Mouse (Mus musculus) left cerebral cortex, adult 11 months (tissue): ENCODE data around the gene Use1.
"Not testable (repeated sequence)": the region's sequence is repeated elsewhere in the genome, so short reads cannot be mapped to it uniquely, and the experiment has no call there.

Source experiments
- DNase-seq: peaks from one replicate; pipeline ENCODE4 v3.0.0; 2022; ENCODE audit warnings: low spot score

Use1 gene

DNA sequence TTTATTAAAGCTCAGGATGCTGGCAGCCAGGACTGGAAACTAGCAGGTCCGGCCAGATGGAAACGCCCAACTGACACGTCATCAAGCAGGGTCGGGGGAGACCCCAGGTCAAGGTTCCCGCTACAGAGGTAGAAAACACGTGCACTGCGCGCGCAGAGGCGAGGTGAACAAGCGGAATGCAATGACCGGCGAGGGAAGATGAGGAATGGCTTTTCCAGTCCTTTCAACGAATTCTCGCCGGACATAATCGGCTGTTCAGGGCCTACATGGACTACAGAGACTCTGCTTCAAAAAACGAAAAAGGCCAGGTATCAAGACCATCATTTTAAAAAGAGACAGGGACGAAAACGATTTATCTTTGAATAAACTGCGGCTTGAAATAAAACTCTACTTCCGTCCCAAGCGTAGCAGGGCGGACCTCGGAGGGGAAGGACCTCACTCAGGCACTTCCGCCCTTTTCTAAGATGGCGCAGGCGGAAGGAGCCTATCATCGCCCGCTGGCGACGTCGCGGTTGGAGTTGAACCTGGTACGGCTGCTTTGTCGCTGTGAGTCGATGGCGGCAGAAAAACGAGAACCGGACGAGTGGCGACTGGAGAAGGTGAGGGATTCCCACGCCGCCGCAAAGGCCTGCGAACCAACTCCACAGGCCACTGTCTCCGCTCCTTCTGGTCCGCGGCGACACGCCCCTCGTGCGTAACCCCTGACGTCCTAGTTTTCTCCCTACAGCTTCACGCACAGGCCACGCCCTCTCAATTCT is at the start of gene Use1:
Gene Use1 (plus strand): TSS at position 78 of the 758 bp plus-strand sequence.
- DNase-seq: peak; percentile 91

- DNase-seq: not testable (repeated sequence)
Observed at GRCm38 (mm10) chr8:71318610-71319009, 48.0 kb upstream of the Use1 start.

DNA sequence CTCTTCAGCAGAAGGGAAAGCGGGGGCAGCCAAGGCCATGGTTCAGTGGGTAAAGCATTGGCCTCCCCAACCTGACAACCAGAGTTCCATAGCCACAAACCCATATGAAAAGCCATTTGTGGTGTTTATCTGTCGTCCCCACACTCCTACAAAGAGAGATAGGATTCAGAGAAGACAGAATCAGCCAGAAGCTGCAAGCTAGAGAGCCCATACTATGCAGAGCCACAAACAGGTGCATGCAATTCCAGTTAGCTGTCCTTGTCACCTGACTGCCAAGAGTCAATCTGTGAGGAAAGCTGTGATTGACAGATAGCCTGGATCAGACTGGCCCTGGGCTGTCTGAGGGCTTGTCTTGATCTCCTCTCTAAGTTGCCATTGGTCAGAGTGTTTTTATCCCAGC is 46.9 kb upstream of the Use1 start:
- DNase-seq: not testable (repeated sequence)

DNA sequence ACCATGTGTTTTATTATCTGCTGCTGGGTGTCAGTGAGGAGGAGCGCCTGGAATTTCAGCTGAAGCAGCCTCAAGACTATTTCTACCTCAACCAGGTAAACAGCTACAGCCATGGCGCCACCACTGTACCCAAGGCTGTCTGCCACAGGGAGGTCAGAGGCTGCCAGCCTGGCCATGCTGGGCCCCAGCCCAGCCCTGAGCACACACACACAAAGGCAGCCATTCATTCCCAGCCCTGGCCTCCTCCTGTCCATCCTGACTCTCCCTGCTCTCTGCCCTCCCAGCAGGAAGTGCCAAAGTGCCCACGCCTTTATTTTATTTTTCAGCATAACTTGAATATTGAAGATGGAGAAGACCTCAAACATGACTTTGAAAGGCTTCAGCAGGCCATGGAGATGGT is 43.7 kb upstream of the Use1 start:
- no peak for DNase-seq

GRCm38 (mm10) chr8:71324848-71325247 is 41.8 kb upstream of the Use1 start:
- DNase-seq: no peak

- not testable (repeated sequence) for DNase-seq
Observed at GRCm38 (mm10) chr8:71337834-71338233, 28.8 kb upstream of the Use1 start.

- DNase-seq: no peak
Observed at GRCm38 (mm10) chr8:71340625-71341024, 26.0 kb upstream of the Use1 start.

- DNase-seq: no peak
Observed at GRCm38 (mm10) chr8:71346581-71346980, 20.1 kb upstream of the Use1 start.

DNA sequence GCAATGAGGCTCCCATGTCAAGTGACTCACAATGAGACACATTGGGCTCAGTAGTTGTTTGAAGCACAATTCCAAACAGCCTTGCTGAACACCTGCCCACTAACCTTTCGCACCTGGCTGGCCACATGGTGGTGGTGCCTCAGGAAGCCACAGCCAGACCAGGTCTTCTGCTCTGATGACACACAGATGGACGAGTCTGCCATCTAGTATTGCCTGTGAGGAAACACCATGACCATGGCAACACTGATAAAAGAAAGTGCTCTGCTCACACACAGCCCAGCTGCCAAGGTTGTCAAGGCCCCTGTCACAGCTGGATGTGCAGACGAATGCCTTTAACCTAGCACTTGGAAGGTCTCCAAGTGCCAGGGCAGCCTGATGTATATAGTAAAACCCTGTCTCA is 15.5 kb upstream of the Use1 start:
- DNase-seq: no peak

DNA sequence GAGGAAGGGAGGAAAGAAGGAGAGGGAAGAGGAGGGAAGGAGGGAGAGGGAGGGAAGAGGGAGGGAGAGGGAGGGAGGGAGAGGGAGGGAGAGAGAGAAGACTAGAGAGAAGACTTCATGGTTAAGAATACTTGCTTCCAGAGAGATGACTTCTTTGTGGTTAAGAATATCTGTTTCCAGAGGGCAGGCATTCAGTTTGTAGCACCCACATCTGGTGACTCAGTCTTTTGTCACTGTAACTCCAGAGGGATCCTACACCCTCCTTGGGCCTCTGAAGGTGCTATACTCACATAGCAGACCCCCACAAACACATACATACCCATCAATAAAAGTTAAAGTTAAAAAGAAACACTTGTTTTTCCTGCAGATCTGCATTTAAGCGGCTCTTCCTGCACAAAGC is 15.1 kb upstream of the Use1 start:
- no peak for DNase-seq

DNA sequence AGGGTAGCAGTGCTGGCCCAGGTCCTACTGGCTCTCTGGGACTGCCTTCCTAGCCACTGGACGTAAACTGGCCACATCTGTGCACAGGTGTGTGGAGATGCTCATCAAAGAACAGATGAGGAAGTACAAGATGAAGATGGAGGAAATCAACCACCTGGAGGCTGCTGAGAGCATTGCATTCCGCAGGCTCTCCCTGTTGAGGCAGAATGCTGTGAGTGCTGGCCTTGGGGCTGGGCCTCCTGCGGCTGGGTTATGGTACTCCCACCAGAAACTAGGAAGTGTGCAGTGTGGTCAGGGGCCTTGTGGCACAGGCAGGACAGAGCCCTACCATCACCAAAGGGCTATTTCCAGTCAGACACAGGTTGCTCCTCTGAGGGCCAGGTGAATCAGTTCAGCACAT is 8.6 kb upstream of the Use1 start:
- DNase-seq: no peak

- no peak for DNase-seq
Observed at GRCm38 (mm10) chr8:71367529-71368176, 1.0 kb downstream of the Use1 start.

DNA sequence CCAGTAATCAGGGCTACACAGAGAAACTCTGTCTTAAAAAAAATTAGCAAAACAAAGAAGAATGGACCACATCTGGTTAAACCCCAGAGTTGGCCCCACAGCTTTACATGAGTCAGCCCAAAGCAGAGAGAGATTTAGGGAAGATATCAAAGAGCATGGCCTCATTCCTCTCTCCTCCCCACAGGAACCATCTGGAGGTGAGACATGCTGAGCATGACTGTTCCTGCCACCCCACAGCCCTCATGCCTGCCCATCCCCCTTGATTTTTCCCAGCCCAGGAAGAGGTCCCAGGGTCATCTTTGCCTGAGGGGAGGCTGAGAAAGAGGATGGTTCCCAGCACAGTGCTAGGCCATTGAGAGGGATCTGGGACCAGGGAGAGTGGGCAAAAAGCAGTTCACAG is 1.7 kb downstream of the Use1 start:
- DNase-seq: no peak

GRCm38 (mm10) chr8:71369040-71369718 is 2.5 kb downstream of the Use1 start:
- no peak for DNase-seq

- DNase-seq: no peak
Observed at GRCm38 (mm10) chr8:71370711-71371235, 4.1 kb downstream of the Use1 start.

- peak; percentile 98 for DNase-seq
Observed at GRCm38 (mm10) chr8:71371236-71371848, 4.7 kb downstream of the Use1 start, which contains the start of gene Ocel1. Gene Ocel1 (plus strand): TSS chr8:71371298.

DNA sequence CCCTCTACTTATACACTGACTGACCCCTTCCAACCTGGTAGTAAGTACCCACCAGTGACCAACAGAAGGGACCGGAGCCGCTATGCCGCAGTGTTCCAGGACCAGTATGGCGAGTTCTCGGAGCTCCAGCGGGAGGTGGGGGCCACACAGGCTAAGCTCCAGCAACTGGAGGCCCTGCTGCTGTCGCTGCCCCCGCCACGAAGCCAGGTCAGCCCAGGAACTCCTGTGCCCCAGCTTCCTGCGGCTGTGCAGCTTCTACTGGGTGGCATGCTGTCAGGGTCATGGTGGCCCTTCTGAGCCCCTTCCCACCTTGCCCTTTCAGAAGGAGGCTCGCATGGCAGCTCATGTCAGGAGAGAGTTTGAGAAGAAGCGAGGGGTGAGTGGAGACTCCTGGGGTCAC is 5.8 kb downstream of the Use1 start:
- no peak for DNase-seq

GRCm38 (mm10) chr8:71373000-71373399 is 6.4 kb downstream of the Use1 start:
- DNase-seq: no peak

DNA sequence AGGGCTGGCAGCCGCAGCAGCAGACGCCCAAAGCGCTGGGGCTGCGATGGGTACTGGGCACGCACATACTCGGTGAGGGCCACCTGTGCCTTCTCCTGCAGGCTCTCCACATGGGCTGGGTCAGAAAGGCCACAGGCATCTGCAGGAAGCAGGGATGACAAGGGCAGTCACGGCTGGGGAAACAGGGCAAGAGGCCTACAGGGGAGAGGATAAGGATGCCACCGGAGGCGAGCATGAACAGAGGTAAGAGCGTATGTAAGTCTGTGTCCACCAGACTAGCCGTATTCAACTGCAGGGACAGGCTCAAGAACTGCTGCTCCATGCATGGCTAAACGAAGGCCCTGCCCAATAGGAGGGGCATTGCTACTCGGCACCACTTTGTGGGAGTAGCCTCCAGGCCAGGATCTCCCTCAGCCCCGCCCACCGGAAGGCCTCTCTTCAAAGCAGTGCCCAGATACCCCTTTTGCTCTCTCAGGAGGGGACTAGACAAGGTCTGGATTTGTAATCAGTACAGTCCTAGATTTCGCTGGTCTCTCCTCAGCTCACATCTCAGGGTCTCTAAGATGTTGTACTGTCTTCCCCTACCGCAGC is 8.1 kb downstream of the Use1 start:
- no peak for DNase-seq

GRCm38 (mm10) chr8:71375581-71376422 is 9.2 kb downstream of the Use1 start:
- no peak for DNase-seq

DNA sequence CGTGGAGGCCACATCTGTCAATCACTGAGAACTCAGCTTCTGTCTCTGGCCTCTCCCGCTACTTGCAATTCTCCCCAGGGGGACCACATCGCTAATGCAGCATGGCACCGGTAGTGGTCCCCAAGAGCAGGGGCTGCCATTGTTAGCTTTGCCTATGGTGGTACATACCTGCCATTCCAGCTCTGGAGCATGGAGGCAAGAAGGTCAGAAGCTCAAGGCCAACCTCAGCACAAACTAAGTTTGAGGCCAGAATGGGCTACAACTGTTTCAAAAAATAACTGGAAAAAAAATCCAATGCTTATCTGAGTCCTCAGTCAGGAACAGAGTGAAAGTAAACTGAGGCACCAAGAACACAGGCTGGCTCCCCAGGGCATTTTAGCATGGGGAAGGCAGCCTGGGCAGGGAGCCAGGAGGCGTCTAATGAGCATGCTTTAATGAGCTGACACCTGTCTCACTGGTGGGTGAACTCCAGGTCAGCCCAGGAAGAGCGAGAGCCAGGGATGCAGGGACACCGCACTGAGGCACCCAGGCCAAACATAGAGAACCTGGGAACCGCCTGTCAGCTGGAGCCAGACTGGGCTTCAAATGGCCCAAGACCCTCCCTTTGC is 9.9 kb downstream of the Use1 start:
- DNase-seq: no peak
